In the genomic region with DNA sequence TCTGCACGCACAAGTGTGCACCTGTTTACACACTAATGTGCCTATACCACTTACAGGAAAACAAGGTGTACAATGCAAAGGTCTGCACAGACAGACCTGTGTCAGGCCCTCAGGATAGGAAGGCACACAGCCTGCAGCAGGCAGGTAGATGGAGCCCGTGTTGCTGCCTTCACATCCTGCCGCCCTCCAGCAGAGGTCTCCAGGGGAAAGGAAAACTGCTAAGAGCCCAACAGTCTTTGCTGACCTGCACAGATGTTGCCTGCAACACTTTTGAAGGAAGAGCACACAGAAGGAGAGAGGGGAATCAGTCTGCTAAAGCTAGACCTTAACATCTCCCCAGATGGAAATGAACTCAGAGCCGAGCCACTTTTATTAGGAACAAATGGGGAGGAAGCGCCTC, we compare ENCODE assay signal across 8 mouse cellular contexts. TPM values are rescaled to one million over a fixed set of nuclear protein-coding genes. Genes with fewer than 3 reads are reported as not detected.
A peak's percentile ranks its signal among the peaks of the same experiment; 100 is the strongest.
DNase-seq lines count a peak whose midpoint lies in the region; ATAC-seq and TF ChIP-seq lines count a peak whose summit lies in the region.

No protein-coding gene starts in this region.

- H3K4me2 ChIP-seq in lung, embryonic 14.5 days: no peak overlapping the region

- no peaks in the 10 kb centered on the region for H3K9me3 ChIP-seq in lung, embryonic 14.5 days (ENCODE audit: low read depth, low read length)

- no peaks in the 10 kb centered on the region for H3K36me3 ChIP-seq in lung, embryonic 14.5 days (ENCODE audit: insufficient read depth)

- peak; percentile 73 for TF ChIP-seq CTCF in lung, embryonic 14.5 days (IDR thresholded peaks at IDR 0.05; ENCODE audit: low read depth)

- no peak overlapping the region for H3K4me3 ChIP-seq in lung, embryonic 14.5 days (ENCODE audit: low read depth, low read length)

- H3K9ac ChIP-seq in lung, embryonic 14.5 days: no peak overlapping the region

- H3K4me1 ChIP-seq in lung, embryonic 14.5 days (ENCODE audit: insufficient read depth): no peaks in the 10 kb centered on the region

- no peaks in the 10 kb centered on the region for H3K27me3 ChIP-seq in lung, embryonic 14.5 days (ENCODE audit: insufficient read depth, low read length)

- no peak for ATAC-seq in lung, embryonic 14.5 days (ENCODE audit: insufficient read depth)
- peak; percentile 46; the same call in 1 of the 2 replicates for ATAC-seq in megakaryocyte progenitor cell, adult 5-6 weeks (replicated peaks; ENCODE audit: poor library complexity)

- no peak overlapping the region for H3K27ac ChIP-seq in lung, embryonic 14.5 days (ENCODE audit: low read depth)

- WGBS in lung, embryonic 14.5 days: 33% methylated on average over 5 of the region's 5 CpGs

- intact Hi-C loops in heart, postnatal 10 days (cut with DNase I): loop anchor here (5.0 kb wide), 2 partner anchors 318 to 493 kb away; no protein-coding TSS in a partner anchor

- peak; percentile 54 for DNase-seq in lung, embryonic 14.5 days
- no peak for DNase-seq in lung, adult 18-20 months
- DNase-seq in brain, adult 2 months (ENCODE audit: low read depth, low spot score): peak; percentile 44
- DNase-seq in heart, postnatal 10 days: peak; percentile 59 to 64
- peak; percentile 68 for DNase-seq in thymus, postnatal 4 days
- no peak for DNase-seq in urinary bladder, adult 18-20 months (ENCODE audit: low spot score in 2 of 2)
- no peak for DNase-seq in layer of hippocampus, adult 9-11 months

RNA-seq across cellular contexts. Expression of gene Bcl2l11, which starts 47.0 kb away (rescaled TPM):
- polyA plus RNA-seq in lung, embryonic 14.5 days (2014; fragmentation: Nextera tagmentation; extraction: Ambion mirVana): 27.9 and 29.9 TPM in 2 replicates
- total RNA-seq in heart, postnatal 10 days (2021): 10 to 100 TPM; 26.0 to 38.4 TPM
- 10.1 and 11.9 TPM in 2 replicates for total RNA-seq in megakaryocyte progenitor cell, adult 5-6 weeks (2015)
- total RNA-seq in megakaryocyte progenitor cell, adult 5-6 weeks (2017): 8.8 and 16.0 TPM in 2 replicates

Comparison
In these comparisons a context has a peak if more than half of its experiments do, and no peak if none do; other contexts are left out.
1. DNase-seq: peak in lung, embryonic 14.5 days (single experiment), brain, adult 2 months (single experiment), heart, postnatal 10 days (2 of 2) and thymus, postnatal 4 days (single experiment); none in lung, adult 18-20 months (0 of 2), urinary bladder, adult 18-20 months (0 of 2) and layer of hippocampus, adult 9-11 months (single experiment).